Mouse (Mus musculus): ENCODE measurements around the gene Tmem170b. TPM values are rescaled to one million over a fixed set of nuclear protein-coding genes. Genes with fewer than 3 reads are reported as not detected.

Gene Tmem170b
- 33.2 and 39.3 TPM in 2 replicates for total RNA-seq (2014; rRNA removed)
- polyA plus RNA-seq (2015; fragmentation: Nextera tagmentation; extraction: Ambion mirVana), result 37.4 and 39.3 TPM in 2 replicates

DNA sequence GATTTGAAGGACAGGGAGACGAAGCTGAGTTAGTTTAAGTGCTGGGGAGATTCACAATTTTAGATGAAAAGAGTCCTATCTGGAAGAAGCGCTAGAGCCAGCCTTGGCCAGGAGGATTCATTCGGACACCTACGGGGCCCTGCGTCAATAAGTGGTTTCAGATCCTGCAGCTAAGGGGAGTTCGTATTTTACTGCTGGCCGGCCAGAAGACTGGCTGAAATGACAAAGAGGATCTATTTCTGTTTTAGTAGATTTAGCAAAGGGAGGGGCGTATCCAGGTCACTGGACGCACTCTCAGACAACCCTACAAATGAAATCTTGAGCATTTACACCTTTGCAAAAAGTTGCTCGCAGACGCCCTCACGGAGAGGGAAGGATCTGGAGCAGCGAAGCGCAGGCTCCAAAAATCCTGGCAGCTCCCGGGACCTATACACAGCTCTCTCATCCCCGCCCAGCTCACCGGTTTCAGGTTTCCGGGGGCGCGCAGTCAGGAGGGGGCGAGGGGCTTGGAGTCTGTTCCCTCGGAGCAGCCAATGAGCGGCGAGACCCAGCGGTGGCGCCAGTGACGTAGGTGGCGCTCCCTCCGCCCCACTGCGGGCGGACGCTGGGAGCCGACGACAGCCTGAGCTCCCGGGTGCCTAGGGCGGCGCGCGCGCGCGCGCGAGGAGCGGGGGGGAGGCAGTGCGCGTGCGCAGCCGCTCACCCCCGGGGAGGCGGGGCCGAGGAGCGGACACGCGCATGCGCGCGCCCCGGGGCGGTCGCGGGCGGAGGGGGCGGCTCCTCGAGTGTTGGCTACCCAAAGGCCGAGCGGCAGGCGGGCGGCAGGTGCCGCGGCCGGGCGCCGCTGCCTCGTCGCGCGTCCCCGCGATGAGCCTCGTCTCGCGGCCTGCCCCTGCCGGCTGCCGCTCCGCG, at the start of gene Tmem170b:
Gene Tmem170b (plus strand): TSS at position 809 of the 912 bp plus-strand sequence.
- ATAC-seq (ENCODE audit: low FRiP score) (peak; percentile 98), DNase-seq (ENCODE audit: low spot score) (peak; percentile 98)
- peak within 1 kb of the TSS; percentile 94 for H3K27ac ChIP-seq (ENCODE audit: low read depth, low read length)
- H3K36me3 ChIP-seq (ENCODE audit: insufficient read depth, low read length), result no peaks in the 10 kb centered on the region
- no peaks in the 10 kb centered on the region for H3K9me3 ChIP-seq (ENCODE audit: low read length)
- WGBS, result under 1% methylated on average over 51 of the region's 87 CpGs
- H3K4me3 ChIP-seq (ENCODE audit: low read depth, low read length), result peak within 1 kb of the TSS; percentile 90
- no peaks in the 10 kb centered on the region for H3K27me3 ChIP-seq (ENCODE audit: insufficient read depth, low read length)
- H3K9ac ChIP-seq (replicated peaks; ENCODE audit: low read length, poor library complexity, severe bottlenecking), result peak within 1 kb of the TSS; percentile 99
- H3K4me1 ChIP-seq (ENCODE audit: insufficient read depth, low read length), result peaks cover 10% of the 10 kb centered on the region; the same call in 1 of the 2 replicates
- peak within 1 kb of the TSS; percentile 68 for H3K4me2 ChIP-seq (ENCODE audit: low read depth, low read length, poor library complexity, severe bottlenecking)
- no peak; the same call in 1 of the 2 replicates for TF ChIP-seq CTCF (IDR thresholded peaks at IDR 0.05)

GRCm38 (mm10) chr13:41561024-41561423, 44.7 kb upstream of the Tmem170b start:
- Histone ChIP-seq H3K4me1 (ENCODE audit: insufficient read depth, low read length) (no peaks in the 10 kb centered on the region), H3K4me3 (ENCODE audit: low read depth, low read length) (no peak overlapping the region), H3K4me2 (ENCODE audit: low read depth, low read length, poor library complexity, severe bottlenecking) (no peak overlapping the region), H3K9me3 (ENCODE audit: low read length) (no peaks in the 10 kb centered on the region), H3K9ac (replicated peaks; ENCODE audit: low read length, poor library complexity, severe bottlenecking) (no peak overlapping the region), H3K27ac (ENCODE audit: low read depth, low read length) (no peak overlapping the region), H3K36me3 (ENCODE audit: insufficient read depth, low read length) (no peaks in the 10 kb centered on the region), H3K27me3 (ENCODE audit: insufficient read depth, low read length) (no peaks in the 10 kb centered on the region)
- no peak for ATAC-seq (ENCODE audit: low FRiP score)
- no peak for DNase-seq (ENCODE audit: low spot score)
- WGBS, result 91% methylated on average over 4 of the region's 4 CpGs
- no peak for TF ChIP-seq CTCF (IDR thresholded peaks at IDR 0.05)

DNA sequence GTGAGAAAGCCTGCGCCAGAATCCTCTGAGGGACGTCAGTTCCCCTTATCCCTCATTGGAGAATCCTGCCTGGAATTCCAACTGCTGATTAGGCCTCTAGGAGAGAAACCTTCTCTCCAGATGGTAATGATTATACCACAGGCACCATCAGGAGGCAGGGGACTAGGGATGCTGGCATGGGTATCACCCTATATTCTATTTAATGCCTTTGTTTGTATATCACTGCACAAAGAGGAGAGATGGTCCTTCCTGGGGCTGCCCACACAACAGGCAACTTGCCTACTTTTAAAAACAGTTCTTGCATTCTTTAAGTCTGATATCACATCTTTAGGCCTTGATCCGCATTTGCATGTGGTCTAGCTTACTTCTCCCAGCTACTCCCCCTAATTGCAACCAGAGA, 37.3 kb upstream of the Tmem170b start:
- no peak for TF ChIP-seq CTCF (IDR thresholded peaks at IDR 0.05)
- H3K27ac ChIP-seq (ENCODE audit: low read depth, low read length), result no peak overlapping the region
- no peak overlapping the region for H3K9ac ChIP-seq (replicated peaks; ENCODE audit: low read length, poor library complexity, severe bottlenecking)
- H3K36me3 ChIP-seq (ENCODE audit: insufficient read depth, low read length), result no peaks in the 10 kb centered on the region
- H3K4me3 ChIP-seq (ENCODE audit: low read depth, low read length), result no peak overlapping the region
- ATAC-seq (ENCODE audit: low FRiP score), result no peak
- H3K27me3 ChIP-seq (ENCODE audit: insufficient read depth, low read length), result no peaks in the 10 kb centered on the region
- no peaks in the 10 kb centered on the region for H3K4me1 ChIP-seq (ENCODE audit: insufficient read depth, low read length)
- H3K9me3 ChIP-seq (ENCODE audit: low read length), result no peaks in the 10 kb centered on the region
- WGBS, result 87% methylated on average over 3 of the region's 3 CpGs
- no peak overlapping the region for H3K4me2 ChIP-seq (ENCODE audit: low read depth, low read length, poor library complexity, severe bottlenecking)
- no peak for DNase-seq (ENCODE audit: low spot score)

DNA sequence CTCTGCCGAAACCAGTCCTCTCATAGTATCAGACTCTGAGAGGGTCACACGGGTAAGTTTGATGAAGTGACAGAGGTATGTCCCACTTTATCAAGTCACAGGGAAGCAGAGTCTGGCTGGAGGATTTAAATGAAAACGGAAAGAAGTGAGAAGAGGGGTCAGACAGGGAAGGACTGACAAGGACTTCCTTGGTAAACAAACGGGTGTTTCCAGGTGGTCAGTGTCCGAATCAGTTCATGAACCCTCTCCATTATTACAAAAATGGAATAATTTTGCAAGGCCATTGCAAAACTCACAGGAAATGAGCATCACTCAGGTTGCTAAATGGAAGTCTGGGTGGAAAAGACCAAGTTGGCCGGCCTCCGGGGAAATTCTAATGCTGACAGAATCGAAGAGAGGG, 36.8 kb upstream of the Tmem170b start:
- WGBS, result 94% methylated on average over 8 of the region's 8 CpGs
- no peak for ATAC-seq (ENCODE audit: low FRiP score)
- Histone ChIP-seq H3K9me3 (ENCODE audit: low read length) (no peaks in the 10 kb centered on the region), H3K27me3 (ENCODE audit: insufficient read depth, low read length) (no peaks in the 10 kb centered on the region), H3K4me3 (ENCODE audit: low read depth, low read length) (no peak overlapping the region), H3K27ac (ENCODE audit: low read depth, low read length) (no peak overlapping the region), H3K36me3 (ENCODE audit: insufficient read depth, low read length) (no peaks in the 10 kb centered on the region), H3K4me2 (ENCODE audit: low read depth, low read length, poor library complexity, severe bottlenecking) (no peak overlapping the region), H3K4me1 (ENCODE audit: insufficient read depth, low read length) (no peaks in the 10 kb centered on the region), H3K9ac (replicated peaks; ENCODE audit: low read length, poor library complexity, severe bottlenecking) (no peak overlapping the region)
- TF ChIP-seq CTCF (IDR thresholded peaks at IDR 0.05), result no peak
- no peak for DNase-seq (ENCODE audit: low spot score)

- H3K27ac ChIP-seq (ENCODE audit: low read depth, low read length), result no peak overlapping the region
- 80% methylated on average over 3 of the region's 3 CpGs for WGBS
- no peaks in the 10 kb centered on the region for H3K9me3 ChIP-seq (ENCODE audit: low read length)
- no peak for TF ChIP-seq CTCF (IDR thresholded peaks at IDR 0.05)
- H3K36me3 ChIP-seq (ENCODE audit: insufficient read depth, low read length), result no peaks in the 10 kb centered on the region
- H3K4me2 ChIP-seq (ENCODE audit: low read depth, low read length, poor library complexity, severe bottlenecking), result no peak overlapping the region
- no peak overlapping the region for H3K4me3 ChIP-seq (ENCODE audit: low read depth, low read length)
- no peak for ATAC-seq (ENCODE audit: low FRiP score)
- no peaks in the 10 kb centered on the region for H3K4me1 ChIP-seq (ENCODE audit: insufficient read depth, low read length)
- H3K9ac ChIP-seq (replicated peaks; ENCODE audit: low read length, poor library complexity, severe bottlenecking), result no peak overlapping the region
- no peaks in the 10 kb centered on the region for H3K27me3 ChIP-seq (ENCODE audit: insufficient read depth, low read length)
- DNase-seq (ENCODE audit: low spot score), result no peak
These were observed 35.9 kb upstream of the Tmem170b start for GRCm38 (mm10) chr13:41569776-41570175.
